Mouse (Mus musculus) heart, embryonic 14.5 days (tissue): ENCODE results near the gene Cux2. TPM values are rescaled to one million over a fixed set of nuclear protein-coding genes. Genes with fewer than 3 reads are reported as not detected.

Source experiments
- ATAC-seq: fragments of 200-750 bp; cut with Nextera tagmentation; 2 replicates; pipeline ENCODE4 v1.8.0; 2017; ENCODE audit warnings: low read depth, moderate TSS enrichment; ENCODE audit not compliant: insufficient number of reproducible peaks, insufficient read depth, low FRiP score
- H3K27ac ChIP-seq, 2 experiments: fragments of 200-500 bp in 1 of 2; fragments of 300-500 bp in 1 of 2; sonication (generic) in 1 of 2; replicated peaks in 1 of 2; 2 replicates each; pipeline ENCODE4 v1.5.1; 2012 to 2014; ENCODE audit warnings: low read depth in 2 of 2, low read length in 2 of 2, control low read depth in 1 of 2, mild to moderate bottlenecking in 1 of 2, mixed read lengths in 1 of 2; ENCODE audit not compliant: control insufficient read depth in 1 of 2, insufficient read depth in 1 of 2
- H3K27me3 ChIP-seq: fragments of 300-500 bp; sonication (generic); 2 replicates; pipeline ENCODE4 v1.6.1; 2014; ENCODE audit warnings: mild to moderate bottlenecking, low read length, control low read depth; ENCODE audit not compliant: control insufficient read depth, insufficient read depth
- H3K36me3 ChIP-seq: fragments of 300-500 bp; sonication (generic); 2 replicates; pipeline ENCODE4 v1.6.1; 2014; ENCODE audit warnings: mild to moderate bottlenecking, control low read depth, low read length, mixed read lengths; ENCODE audit not compliant: control insufficient read depth, insufficient read depth
- H3K4me1 ChIP-seq, 2 experiments: fragments of 200-500 bp in 1 of 2; fragments of 300-500 bp in 1 of 2; sonication (generic) in 1 of 2; 2 replicates each; pipeline ENCODE4 v1.6.1; 2012 to 2014; ENCODE audit warnings: low read length in 2 of 2, control low read depth in 1 of 2, mixed read lengths in 1 of 2; ENCODE audit not compliant: control insufficient read depth in 2 of 2, insufficient read depth in 2 of 2
- H3K4me2 ChIP-seq: fragments of 300-500 bp; sonication (generic); 2 replicates; pipeline ENCODE4 v1.6.1; 2014; ENCODE audit warnings: mild to moderate bottlenecking, low read length
- H3K4me3 ChIP-seq, 2 experiments: fragments of 200-500 bp in 1 of 2; fragments of 300-500 bp in 1 of 2; sonication (generic) in 1 of 2; 2 replicates each; pipeline ENCODE4 v1.5.1; 2012 to 2014; ENCODE audit warnings: low read length in 2 of 2, mild to moderate bottlenecking in 2 of 2, control low read depth in 1 of 2, low read depth in 1 of 2, moderate library complexity in 1 of 2; ENCODE audit not compliant: control insufficient read depth in 1 of 2, insufficient read depth in 1 of 2
- H3K9ac ChIP-seq: fragments of 300-500 bp; sonication (generic); 2 replicates; pipeline ENCODE4 v1.6.1; 2014; ENCODE audit warnings: mild to moderate bottlenecking, low read length
- H3K9me3 ChIP-seq: fragments of 300-500 bp; sonication (generic); 2 replicates; pipeline ENCODE4 v1.6.1; 2016; ENCODE audit warnings: low read length, control low read depth; ENCODE audit not compliant: control insufficient read depth
- WGBS: fragments of 180-500 bp; shearing (Covaris S2); extraction: QIAGEN DNeasy Blood & Tissue Kit; methylation state at CpG from one replicate; pipeline ENCODE4 v1.1.7; 2014; 5-methylcytosine and 5-hydroxymethylcytosine counted together
- polyA plus RNA-seq: library from polyadenylated mRNA; unstranded; fragments of >200 nt; fragmentation: Nextera tagmentation; extraction: Ambion mirVana; gene quantifications from 2 replicates; pipeline ENCODE4 v1.2.1, GENCODE M21; 2014

Gene Cux2
- polyA plus RNA-seq, 1 experiment from 2014 or later: 7.9 TPM

DNA sequence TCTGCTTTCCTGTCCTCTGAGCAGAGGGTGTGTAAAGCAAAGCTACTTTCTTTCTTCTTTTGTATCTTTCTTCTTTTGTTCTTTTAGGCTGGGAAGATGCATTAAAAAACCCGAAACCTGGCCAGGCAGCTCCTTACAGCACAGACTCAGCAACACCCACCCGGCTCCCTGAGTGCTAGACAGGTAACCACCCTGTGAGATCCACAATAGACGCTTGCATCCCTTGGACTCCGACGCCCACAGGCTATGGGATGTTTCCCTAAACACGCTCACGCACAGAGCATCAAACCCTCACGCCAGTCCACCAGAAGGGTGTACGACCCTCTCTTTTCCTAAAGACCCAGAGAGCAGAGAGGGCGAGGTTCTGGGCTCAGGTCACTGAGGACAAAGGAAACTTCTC, 155.3 kb downstream of the Cux2 start:
- 69% methylated on average over 10 of the region's 10 CpGs for WGBS
- no peak overlapping the region for H3K9ac ChIP-seq
- H3K4me1 ChIP-seq: no peaks in the 10 kb centered on the region
- no peak overlapping the region for H3K4me2 ChIP-seq
- H3K27ac ChIP-seq: no peak overlapping the region
- no peaks in the 10 kb centered on the region for H3K27me3 ChIP-seq
- H3K36me3 ChIP-seq: no peaks in the 10 kb centered on the region
- ATAC-seq: no peak
- no peak overlapping the region for H3K4me3 ChIP-seq
- no peaks in the 10 kb centered on the region for H3K9me3 ChIP-seq

DNA sequence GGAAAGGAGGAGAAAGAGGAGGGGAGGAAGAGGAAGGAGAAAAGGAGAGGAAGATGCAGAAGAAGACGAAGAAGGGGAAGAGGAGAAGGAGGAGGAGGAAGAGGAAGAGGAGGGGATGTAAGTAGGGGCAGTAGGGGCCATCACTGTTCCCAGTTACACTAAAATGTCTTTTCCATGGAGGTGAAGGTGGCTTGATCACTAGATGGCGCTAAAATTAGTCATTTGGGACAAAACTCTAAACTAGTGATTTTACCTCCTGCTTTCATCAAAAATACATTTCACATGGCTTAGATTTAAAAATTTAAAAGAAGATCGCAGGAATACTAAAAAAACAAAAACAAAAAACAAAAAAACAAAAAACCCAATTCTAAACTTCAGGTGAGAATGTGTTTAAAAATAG, 156.3 kb downstream of the Cux2 start:
- no peak overlapping the region for H3K4me2 ChIP-seq
- WGBS: 41% methylated on average over 3 of the region's 3 CpGs
- no peaks in the 10 kb centered on the region for H3K4me1 ChIP-seq
- H3K27ac ChIP-seq: no peak overlapping the region
- H3K36me3 ChIP-seq: no peaks in the 10 kb centered on the region
- no peaks in the 10 kb centered on the region for H3K27me3 ChIP-seq
- H3K9me3 ChIP-seq: no peaks in the 10 kb centered on the region
- no peak overlapping the region for H3K9ac ChIP-seq
- no peak overlapping the region for H3K4me3 ChIP-seq
- no peak for ATAC-seq

DNA sequence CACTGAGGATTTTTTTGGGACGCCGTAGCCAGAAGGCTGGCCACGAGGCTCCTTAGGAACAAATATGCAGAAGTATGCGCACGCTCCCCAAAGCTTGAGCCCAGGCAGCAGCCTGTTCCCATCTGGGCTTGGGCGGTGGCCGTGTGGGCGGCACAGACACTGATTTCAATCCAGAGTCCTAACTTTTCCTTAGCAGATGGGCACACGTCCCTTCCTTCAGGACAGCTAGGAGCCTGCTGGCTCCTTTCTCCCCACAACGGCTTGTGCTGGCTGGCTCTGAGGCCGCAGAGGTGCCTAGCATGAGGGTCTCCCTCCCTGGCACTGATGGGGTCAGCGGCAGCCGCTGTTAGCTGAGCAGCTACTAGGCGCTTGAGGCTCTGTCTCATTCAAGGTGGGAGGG, 157.6 kb downstream of the Cux2 start:
- Histone ChIP-seq H3K4me3 (no peak overlapping the region), H3K4me2 (no peak overlapping the region), H3K36me3 (no peaks in the 10 kb centered on the region), H3K9ac (no peak overlapping the region), H3K27ac (no peak overlapping the region), H3K9me3 (no peaks in the 10 kb centered on the region), H3K27me3 (no peaks in the 10 kb centered on the region), H3K4me1 (no peaks in the 10 kb centered on the region)
- WGBS: 79% methylated on average over 14 of the region's 14 CpGs
- ATAC-seq: no peak

DNA sequence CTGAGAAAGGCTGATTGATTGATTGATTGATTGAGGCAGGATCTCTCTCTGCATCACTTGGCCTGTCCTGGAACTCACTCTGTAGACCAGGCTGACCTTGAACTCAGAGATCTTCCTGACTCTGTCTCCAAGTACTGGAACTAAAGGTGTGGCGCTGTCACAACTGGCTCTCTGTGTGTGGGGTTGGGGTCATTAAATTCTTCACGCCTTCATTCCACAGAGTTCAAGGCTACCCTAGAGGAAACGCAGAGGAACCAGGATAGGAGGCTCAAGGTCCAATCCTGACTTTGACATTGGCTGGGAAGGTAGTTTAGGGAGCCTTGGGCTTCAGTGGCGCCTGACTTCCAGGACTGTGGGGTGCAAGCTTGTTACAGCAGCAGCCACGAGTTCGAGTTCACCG, 159.0 kb downstream of the Cux2 start:
- 94% methylated on average over 7 of the region's 7 CpGs for WGBS
- Histone ChIP-seq H3K36me3 (no peaks in the 10 kb centered on the region), H3K27ac (no peak overlapping the region), H3K9ac (no peak overlapping the region), H3K4me1 (no peaks in the 10 kb centered on the region), H3K27me3 (no peaks in the 10 kb centered on the region), H3K4me3 (no peak overlapping the region), H3K9me3 (0 out of 2 replicates have a peak, but pooled peaks cover 3% of the 10 kb centered on the region), H3K4me2 (no peak overlapping the region)
- ATAC-seq: no peak

DNA sequence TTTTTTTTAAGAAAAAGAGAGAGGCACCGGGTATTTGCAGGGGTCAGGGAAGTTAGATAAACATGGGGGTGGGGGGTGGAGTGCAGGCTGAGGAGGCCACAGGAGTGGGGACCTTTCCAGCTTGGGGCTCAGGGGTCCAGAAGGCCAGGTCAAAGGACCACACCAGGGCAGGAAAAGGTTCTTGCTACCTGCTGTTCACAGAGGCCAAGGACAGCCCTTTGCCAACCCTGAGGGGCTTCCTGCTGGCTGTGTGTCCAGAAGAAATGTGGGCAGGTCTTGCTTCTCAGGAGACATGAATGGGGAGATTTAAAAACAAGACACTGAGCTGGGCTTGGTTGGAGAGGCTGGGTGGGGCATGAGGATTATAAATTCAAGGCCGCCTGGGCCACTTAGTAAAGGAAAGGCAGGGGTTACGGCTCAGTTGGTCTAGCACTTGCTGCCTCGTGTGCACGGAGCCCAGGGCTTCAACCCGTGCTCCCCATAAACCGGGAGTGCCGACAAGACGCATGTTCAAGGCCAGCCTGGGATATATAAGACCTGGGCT, 160.0 kb downstream of the Cux2 start:
- Histone ChIP-seq H3K4me2 (no peak overlapping the region), H3K27me3 (no peaks in the 10 kb centered on the region), H3K4me1 (no peaks in the 10 kb centered on the region), H3K36me3 (no peaks in the 10 kb centered on the region), H3K27ac (no peak overlapping the region), H3K9ac (no peak overlapping the region), H3K4me3 (no peak overlapping the region), H3K9me3 (0 out of 2 replicates have a peak, but pooled peaks cover 5% of the 10 kb centered on the region)
- WGBS: 74% methylated on average over 9 of the region's 9 CpGs
- no peak for ATAC-seq

DNA sequence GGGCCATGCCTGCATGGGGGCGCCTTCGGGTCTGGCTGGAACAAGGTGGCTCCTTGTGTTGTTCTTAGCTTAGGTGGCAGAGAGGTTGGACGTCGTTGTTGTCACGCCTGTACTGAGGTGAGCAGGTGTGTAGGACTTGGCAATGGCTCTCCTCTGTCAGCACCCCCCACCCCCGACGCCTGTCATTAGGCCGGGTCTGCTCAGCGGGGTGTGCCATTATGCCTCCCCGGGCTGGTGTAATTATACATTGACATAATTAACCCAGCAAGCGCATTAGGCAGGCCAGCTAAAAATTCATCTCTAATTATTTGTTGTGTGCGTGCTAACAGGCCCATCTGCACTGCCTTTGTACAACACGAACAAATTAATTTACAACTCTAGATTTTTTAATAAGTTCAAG, 160.5 kb downstream of the Cux2 start:
- H3K9ac ChIP-seq: no peak overlapping the region
- ATAC-seq: no peak
- no peak overlapping the region for H3K4me3 ChIP-seq
- no peak overlapping the region for H3K27ac ChIP-seq
- H3K27me3 ChIP-seq: no peaks in the 10 kb centered on the region
- H3K9me3 ChIP-seq: 0 out of 2 replicates have a peak, but pooled peaks cover 5% of the 10 kb centered on the region
- 61% methylated on average over 13 of the region's 13 CpGs for WGBS
- no peaks in the 10 kb centered on the region for H3K4me1 ChIP-seq
- H3K36me3 ChIP-seq: no peaks in the 10 kb centered on the region
- H3K4me2 ChIP-seq: no peak overlapping the region

DNA sequence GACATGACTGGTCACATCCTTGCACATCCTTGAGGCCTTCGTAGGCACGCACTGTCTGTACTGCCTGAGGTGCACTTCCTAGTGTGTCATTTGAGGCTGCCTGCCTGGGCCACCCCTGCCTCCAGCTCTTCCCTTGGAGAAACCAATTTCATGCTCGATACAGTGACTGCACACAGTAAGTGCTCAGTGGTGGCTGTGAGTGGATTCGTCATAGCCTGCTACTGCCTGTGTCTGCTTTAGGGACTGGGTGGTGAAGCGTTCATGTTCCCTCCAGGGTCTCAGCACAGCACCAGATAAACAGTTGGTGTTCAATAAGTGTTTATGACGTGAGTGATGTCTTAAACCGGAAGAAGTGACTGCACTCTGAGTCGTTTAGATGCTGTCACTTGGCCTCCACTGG, 166.5 kb downstream of the Cux2 start:
- H3K36me3 ChIP-seq: no peaks in the 10 kb centered on the region
- H3K27me3 ChIP-seq: no peaks in the 10 kb centered on the region
- ATAC-seq: no peak
- 0 out of 2 replicates have a peak, but pooled peaks cover 5% of the 10 kb centered on the region for H3K9me3 ChIP-seq
- no peak overlapping the region for H3K4me3 ChIP-seq
- peaks cover 4 to 5% of the 10 kb centered on the region in 2 experiments; a peak in 3 of 4 replicates for H3K4me1 ChIP-seq
- no peak overlapping the region for H3K9ac ChIP-seq
- H3K27ac ChIP-seq: no peak overlapping the region
- H3K4me2 ChIP-seq: no peak overlapping the region
- 80% methylated on average over 8 of the region's 8 CpGs for WGBS

DNA sequence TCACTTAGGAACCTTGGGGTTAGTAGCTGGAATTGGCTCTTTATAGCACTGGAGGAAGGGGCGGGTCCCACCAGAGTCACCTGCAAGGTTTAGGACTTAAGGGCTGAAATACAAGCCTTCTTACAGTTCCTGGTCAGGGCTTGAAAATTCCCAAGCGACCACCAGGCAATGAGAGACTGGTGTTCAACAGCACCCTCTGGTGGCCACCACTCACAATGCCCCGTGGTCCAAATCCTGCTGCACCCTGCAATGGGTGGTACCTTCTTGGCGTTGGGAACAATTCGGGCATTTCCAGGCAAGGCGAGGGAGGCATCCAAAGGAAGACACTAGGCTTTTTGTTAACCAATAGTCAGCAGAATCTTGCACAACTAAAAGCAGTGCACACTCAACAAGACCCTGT, 170.7 kb downstream of the Cux2 start:
- no peaks in the 10 kb centered on the region for H3K27me3 ChIP-seq
- no peak overlapping the region for H3K4me3 ChIP-seq
- no peak overlapping the region for H3K4me2 ChIP-seq
- H3K9me3 ChIP-seq: no peaks in the 10 kb centered on the region
- no peak for ATAC-seq
- 55% methylated on average over 6 of the region's 6 CpGs for WGBS
- no peak overlapping the region for H3K9ac ChIP-seq
- no peak overlapping the region for H3K27ac ChIP-seq
- H3K4me1 ChIP-seq: peaks cover 4 to 5% of the 10 kb centered on the region in 2 experiments; a peak in 3 of 4 replicates
- H3K36me3 ChIP-seq: no peaks in the 10 kb centered on the region
